Mouse (Mus musculus) small intestine, adult 2 months (tissue): ENCODE data around the gene Pla2g1b.

Experiments used
- CTCF ChIP-seq: fragments of 200-500 bp; IDR thresholded peaks from 2 replicates; pipeline ENCODE4 v1.5.1; 2012; ENCODE audit warnings: low read depth, mild to moderate bottlenecking, control low read depth, inconsistent platforms, low read length, moderate library complexity, mixed read lengths; ENCODE audit not compliant: insufficient replicate concordance, insufficient read length; ENCODE audit errors: extremely low read depth
- POLR2A ChIP-seq: fragments of 200-500 bp; IDR thresholded peaks from 2 replicates; pipeline ENCODE4 v1.6.1; 2012; ENCODE audit warnings: low read depth, mild to moderate bottlenecking, control low read depth, inconsistent platforms, low read length, moderate library complexity

GRCm38 (mm10) chr5:115486726-115487125 lies 20.7 kb downstream of the Pla2g1b start:
- TF ChIP-seq POLR2A = no peak
- TF ChIP-seq CTCF = no peak
